Mouse (Mus musculus) stomach, postnatal 0 days (tissue): ENCODE measurements around the gene Tmtc4. TPM values are rescaled to one million over a fixed set of nuclear protein-coding genes. Genes with fewer than 3 reads are reported as not detected.

Experiments
- ATAC-seq: fragments of 200-750 bp; cut with Nextera tagmentation; 2 replicates; pipeline ENCODE4 v1.8.0; 2017; ENCODE audit not compliant: low FRiP score, low TSS enrichment
- DNase-seq: peaks from one replicate; pipeline ENCODE4 v3.0.0-alpha.2; 2016; ENCODE audit warnings: low spot score
- H3K27ac ChIP-seq: fragments of 300-500 bp; sonication (generic); replicated peaks from 2 replicates; pipeline ENCODE4 v1.5.1; 2014; ENCODE audit warnings: mild to moderate bottlenecking, control low read depth
- H3K27me3 ChIP-seq: fragments of 300-500 bp; sonication (generic); 2 replicates; pipeline ENCODE4 v1.6.1; 2014; ENCODE audit warnings: low read length; ENCODE audit not compliant: control insufficient read depth, insufficient read depth
- H3K36me3 ChIP-seq: fragments of 300-500 bp; sonication (generic); 2 replicates; pipeline ENCODE4 v1.6.1; 2014; ENCODE audit warnings: low read length, mixed read lengths; ENCODE audit not compliant: control insufficient read depth, insufficient read depth
- H3K4me1 ChIP-seq: fragments of 300-500 bp; sonication (generic); replicated peaks from 2 replicates; pipeline ENCODE4 v1.6.1; 2014; ENCODE audit warnings: antibody characterized with exemption; ENCODE audit not compliant: control insufficient read depth, insufficient read depth
- H3K4me2 ChIP-seq: fragments of 300-500 bp; sonication (generic); replicated peaks from 2 replicates; pipeline ENCODE4 v1.6.1; 2014; ENCODE audit warnings: low read depth, mild to moderate bottlenecking, control low read depth, moderate library complexity
- H3K4me3 ChIP-seq: fragments of 300-500 bp; sonication (generic); 2 replicates; pipeline ENCODE4 v1.5.1; 2014; ENCODE audit warnings: low read depth, low read length, control low read depth
- H3K9ac ChIP-seq: fragments of 300-500 bp; sonication (generic); 2 replicates; pipeline ENCODE4 v1.6.1; 2014; ENCODE audit warnings: mild to moderate bottlenecking, low read length, control low read depth, mixed read lengths
- H3K9me3 ChIP-seq: fragments of 300-500 bp; sonication (generic); 2 replicates; pipeline ENCODE4 v1.6.1; 2016; ENCODE audit warnings: low read length; ENCODE audit not compliant: control insufficient read depth
- CTCF ChIP-seq: IDR thresholded peaks from 2 replicates; pipeline ENCODE4 v1.5.1; 2016; ENCODE audit warnings: antibody characterized with exemption, low read depth, mild to moderate bottlenecking, moderate library complexity
- EP300 ChIP-seq: optimal IDR thresholded peaks from 2 replicates; pipeline ENCODE3; 2016; ENCODE audit warnings: antibody characterized with exemption
- WGBS: fragments of 180-500 bp; shearing (Covaris S2); extraction: QIAGEN DNeasy Blood & Tissue Kit; methylation state at CpG from one replicate; pipeline ENCODE4 v1.1.7; 2014; 5-methylcytosine and 5-hydroxymethylcytosine counted together
- polyA plus RNA-seq: library from polyadenylated mRNA; unstranded; fragments of >200 nt; fragmentation: Nextera tagmentation; extraction: Ambion mirVana; gene quantifications from 2 replicates; pipeline ENCODE4 v1.2.1, GENCODE M21; 2015

Tmtc4 gene
- 9.2 and 9.7 TPM in 2 replicates for polyA plus RNA-seq

GRCm38 (mm10) chr14:122983226-122984215 lies at the start of gene Tmtc4:
Tmtc4 (minus strand) TSS chr14:122984035.
- Histone ChIP-seq H3K4me1 (peaks cover 3% of the 10 kb centered on the region; the same call in 1 of the 2 replicates), H3K9ac (peak within 1 kb of the TSS; percentile 78), H3K27ac (peak within 1 kb of the TSS; percentile 91), H3K9me3 (no peaks in the 10 kb centered on the region), H3K27me3 (no peaks in the 10 kb centered on the region), H3K36me3 (no peaks in the 10 kb centered on the region), H3K4me2 (peak within 1 kb of the TSS; percentile 98), H3K4me3 (peak within 1 kb of the TSS; percentile 75)
- ATAC-seq (peak; percentile 99), DNase-seq (peak; percentile 95)
- no peak for TF ChIP-seq EP300
- peak; percentile 54 for TF ChIP-seq CTCF
- WGBS: 1% methylated on average over 41 of the region's 54 CpGs

- DNase-seq (no peak), ATAC-seq (no peak)
- H3K4me1 ChIP-seq: no peaks in the 10 kb centered on the region
- no peak overlapping the region for H3K4me3 ChIP-seq
- no peaks in the 10 kb centered on the region for H3K36me3 ChIP-seq
- H3K4me2 ChIP-seq: no peak overlapping the region
- H3K9ac ChIP-seq: no peak overlapping the region
- 38% methylated on average over 1 of the region's 1 CpGs for WGBS
- TF ChIP-seq EP300 (no peak), CTCF (no peak)
- H3K27ac ChIP-seq: no peak overlapping the region
- H3K9me3 ChIP-seq: no peaks in the 10 kb centered on the region
- no peaks in the 10 kb centered on the region for H3K27me3 ChIP-seq
Measured at GRCm38 (mm10) chr14:123032435-123032834, 48.6 kb upstream of the Tmtc4 start.

- no peak for DNase-seq
- Histone ChIP-seq H3K9me3 (no peaks in the 10 kb centered on the region), H3K9ac (no peak overlapping the region), H3K36me3 (no peaks in the 10 kb centered on the region), H3K27ac (no peak overlapping the region), H3K4me2 (no peak overlapping the region), H3K4me1 (no peaks in the 10 kb centered on the region), H3K27me3 (no peaks in the 10 kb centered on the region), H3K4me3 (no peak overlapping the region)
- no peak for ATAC-seq
- TF ChIP-seq CTCF (no peak), EP300 (no peak)
- WGBS: 36% methylated on average over 2 of the region's 2 CpGs
Measured at GRCm38 (mm10) chr14:123027876-123028275, 44.0 kb upstream of the Tmtc4 start.

- ATAC-seq (no peak), DNase-seq (no peak)
- Histone ChIP-seq H3K36me3 (no peaks in the 10 kb centered on the region), H3K27me3 (no peaks in the 10 kb centered on the region), H3K4me1 (no peaks in the 10 kb centered on the region), H3K4me2 (no peak overlapping the region), H3K27ac (no peak overlapping the region), H3K4me3 (no peak overlapping the region), H3K9ac (no peak overlapping the region), H3K9me3 (no peaks in the 10 kb centered on the region)
- no peak for TF ChIP-seq CTCF
- TF ChIP-seq EP300: no peak
Measured at GRCm38 (mm10) chr14:123022981-123023380, 39.1 kb upstream of the Tmtc4 start.

- TF ChIP-seq CTCF: no peak
- TF ChIP-seq EP300: no peak
- H3K4me3 ChIP-seq: no peak overlapping the region
- DNase-seq: no peak
- no peaks in the 10 kb centered on the region for H3K9me3 ChIP-seq
- H3K9ac ChIP-seq: no peak overlapping the region
- no peaks in the 10 kb centered on the region for H3K4me1 ChIP-seq
- H3K4me2 ChIP-seq: no peak overlapping the region
- WGBS: 81% methylated on average over 1 of the region's 1 CpGs
- H3K27me3 ChIP-seq: no peaks in the 10 kb centered on the region
- no peaks in the 10 kb centered on the region for H3K36me3 ChIP-seq
- no peak for ATAC-seq
- no peak overlapping the region for H3K27ac ChIP-seq
Measured at GRCm38 (mm10) chr14:123016310-123016709, 32.5 kb upstream of the Tmtc4 start.

GRCm38 (mm10) chr14:123015687-123016086 lies 31.9 kb upstream of the Tmtc4 start:
- H3K4me3 ChIP-seq: no peak overlapping the region
- WGBS: 87% methylated on average over 2 of the region's 2 CpGs
- DNase-seq: no peak
- TF ChIP-seq EP300: no peak
- TF ChIP-seq CTCF: no peak
- no peak overlapping the region for H3K27ac ChIP-seq
- H3K4me1 ChIP-seq: no peaks in the 10 kb centered on the region
- H3K9me3 ChIP-seq: no peaks in the 10 kb centered on the region
- no peak for ATAC-seq
- H3K36me3 ChIP-seq: no peaks in the 10 kb centered on the region
- no peak overlapping the region for H3K9ac ChIP-seq
- H3K4me2 ChIP-seq: no peak overlapping the region
- no peaks in the 10 kb centered on the region for H3K27me3 ChIP-seq
